Mouse (Mus musculus) CH12.LX (cell line): ENCODE data around the gene Npb.

Experiments used
- BHLHE40 ChIP-seq: IDR thresholded peaks from 2 replicates; pipeline ENCODE4 v1.6.1; 2011; ENCODE audit warnings: mild to moderate bottlenecking, low read depth, low read length, improper control_type of control experiment
- CTCF ChIP-seq, 2 experiments: IDR thresholded peaks in 1 of 2; conservative IDR thresholded peaks in 1 of 2; 2 replicates each; pipeline ENCODE4 v1.5.1; 2011 to 2012; ENCODE audit warnings: low read depth in 2 of 2, low read length in 2 of 2, improper control_type of control experiment in 1 of 2, inconsistent platforms in 1 of 2, mild to moderate bottlenecking in 1 of 2, moderate library complexity in 1 of 2
- EP300 ChIP-seq: IDR thresholded peaks from 2 replicates; pipeline ENCODE4 v1.6.1; 2011; ENCODE audit warnings: low read length, improper control_type of control experiment
- HCFC1 ChIP-seq: IDR thresholded peaks from 2 replicates; pipeline ENCODE4 v1.6.1; 2012; ENCODE audit warnings: low read depth, mild to moderate bottlenecking, inconsistent platforms, low read length, improper control_type of control experiment
- IRF4 ChIP-seq: IDR thresholded peaks from 2 replicates; pipeline ENCODE4 v1.6.1; 2014; ENCODE audit warnings: low read depth, mild to moderate bottlenecking, inconsistent platforms, low read length, improper control_type of control experiment
- KAT2A ChIP-seq: IDR thresholded peaks from 2 replicates; pipeline ENCODE4 v1.6.1; 2012; ENCODE audit warnings: low read length, improper control_type of control experiment, inconsistent platforms; ENCODE audit not compliant: insufficient replicate concordance
- NELFE ChIP-seq: IDR thresholded peaks from 2 replicates; pipeline ENCODE4 v1.6.1; 2011; ENCODE audit warnings: low read depth, low read length, improper control_type of control experiment
- POLR2A ChIP-seq: IDR thresholded peaks from 2 replicates; pipeline ENCODE4 v1.6.1; 2011; ENCODE audit warnings: low read depth, mild to moderate bottlenecking, improper control_type of control experiment, low read length
- UBTF ChIP-seq: IDR thresholded peaks from 2 replicates; pipeline ENCODE4 v1.6.1; 2012; ENCODE audit warnings: low read depth, mild to moderate bottlenecking, inconsistent platforms, low read length, improper control_type of control experiment, moderate library complexity
- USF2 ChIP-seq: conservative IDR thresholded peaks from 2 replicates; pipeline ENCODE4 v1.6.1; 2011; ENCODE audit warnings: low read depth, low read length, improper control_type of control experiment
- ZC3H11A ChIP-seq: IDR thresholded peaks from 2 replicates; pipeline ENCODE4 v1.6.1; 2012; ENCODE audit warnings: low read depth, mild to moderate bottlenecking, inconsistent platforms, low read length, improper control_type of control experiment
- ZKSCAN1 ChIP-seq: IDR thresholded peaks from 2 replicates; pipeline ENCODE4 v1.6.1; 2012; ENCODE audit warnings: low read depth, inconsistent platforms, low read length, improper control_type of control experiment, borderline replicate concordance
- ZNF384 ChIP-seq: IDR thresholded peaks from 2 replicates; pipeline ENCODE4 v1.6.1; 2012; ENCODE audit warnings: low read depth, low read length, improper control_type of control experiment, inconsistent platforms

GRCm38 (mm10) chr11:120571122-120571521 lies 37.2 kb upstream of the Npb start:
- no peak for TF ChIP-seq IRF4
- no peak for TF ChIP-seq ZNF384
- no peak for TF ChIP-seq CTCF (conservative IDR thresholded peaks at IDR 0.05 in 1 of 2, IDR thresholded peaks at IDR 0.05 in 1 of 2; ENCODE audit: low read depth in 2 of 2, low read length in 2 of 2)
- TF ChIP-seq UBTF: no peak
- no peak for TF ChIP-seq ZC3H11A
- TF ChIP-seq KAT2A: no peak
- no peak for TF ChIP-seq ZKSCAN1
- no peak for TF ChIP-seq HCFC1
- no peak for TF ChIP-seq BHLHE40
- no peak for TF ChIP-seq USF2
- TF ChIP-seq EP300: no peak
- TF ChIP-seq NELFE: no peak
- TF ChIP-seq POLR2A: no peak
